Mouse (Mus musculus) brain, adult 10 weeks (tissue): ENCODE data around the gene Aldh3a2. TPM values are rescaled to one million over a fixed set of nuclear protein-coding genes. Genes with fewer than 3 reads are reported as not detected.

Experiments
- polyA plus RNA-seq: library from polyadenylated mRNA; stranded (reverse); fragments of 350-450 nt; fragmentation: Illumina TruSeq; extraction: RNeasy Lipid Tissue Mini Kit (QIAGEN cat#74804); gene quantifications from one replicate; pipeline ENCODE4 v1.2.3, GENCODE M21; 2015; ENCODE audit warnings: low read depth, low replicate concordance

Aldh3a2 gene
- polyA plus RNA-seq: 49.8 TPM

DNA sequence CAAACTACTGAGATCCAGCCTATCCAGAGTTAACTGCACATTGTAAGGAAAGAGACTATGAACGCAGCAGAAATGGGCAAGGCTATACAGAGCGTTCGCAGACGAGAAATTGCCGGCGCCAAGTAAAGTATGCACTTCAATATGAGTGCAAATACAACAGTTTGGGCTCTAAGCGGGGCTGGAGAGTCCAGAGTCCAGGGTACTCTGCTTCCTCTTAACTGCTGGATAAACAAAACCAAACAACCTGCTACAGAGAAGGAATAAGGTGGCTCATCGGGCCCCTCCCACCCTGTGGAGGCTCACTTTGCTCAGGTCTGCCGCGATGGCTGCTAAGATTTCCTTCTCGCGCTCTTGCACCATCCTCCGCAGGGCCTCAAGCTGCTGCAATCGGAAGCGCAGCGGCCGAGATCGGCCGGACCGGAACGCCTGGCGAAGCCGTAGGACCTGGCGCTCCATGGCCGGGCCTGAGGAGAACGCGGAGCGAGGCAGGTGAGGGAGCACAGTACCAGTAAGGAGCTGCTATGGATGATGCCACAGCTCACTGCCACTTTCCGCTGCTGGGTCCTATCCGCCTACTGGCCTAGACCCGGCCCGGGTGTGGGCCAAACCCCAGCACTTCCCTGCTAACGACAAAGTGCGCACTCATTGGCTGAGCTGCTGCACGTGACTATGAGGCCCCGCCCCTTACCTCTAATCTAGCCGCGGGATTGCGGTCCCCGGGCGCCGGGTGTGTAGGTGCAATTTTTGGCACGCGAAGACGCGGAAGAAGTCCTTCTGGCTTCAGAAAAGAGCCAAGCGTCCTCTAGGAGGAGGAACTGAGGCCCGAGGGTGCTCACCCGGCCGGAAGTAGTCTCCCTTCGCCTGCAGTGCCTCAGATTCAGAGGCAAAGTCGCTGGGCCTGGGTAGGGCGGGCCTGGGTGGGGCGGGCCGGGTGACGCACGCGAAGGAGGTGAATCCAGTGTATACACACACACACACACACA is at the start of gene Aldh3a2:
Gene Aldh3a2 (minus strand): TSS at position 914 of the 983 bp plus-strand sequence.

DNA sequence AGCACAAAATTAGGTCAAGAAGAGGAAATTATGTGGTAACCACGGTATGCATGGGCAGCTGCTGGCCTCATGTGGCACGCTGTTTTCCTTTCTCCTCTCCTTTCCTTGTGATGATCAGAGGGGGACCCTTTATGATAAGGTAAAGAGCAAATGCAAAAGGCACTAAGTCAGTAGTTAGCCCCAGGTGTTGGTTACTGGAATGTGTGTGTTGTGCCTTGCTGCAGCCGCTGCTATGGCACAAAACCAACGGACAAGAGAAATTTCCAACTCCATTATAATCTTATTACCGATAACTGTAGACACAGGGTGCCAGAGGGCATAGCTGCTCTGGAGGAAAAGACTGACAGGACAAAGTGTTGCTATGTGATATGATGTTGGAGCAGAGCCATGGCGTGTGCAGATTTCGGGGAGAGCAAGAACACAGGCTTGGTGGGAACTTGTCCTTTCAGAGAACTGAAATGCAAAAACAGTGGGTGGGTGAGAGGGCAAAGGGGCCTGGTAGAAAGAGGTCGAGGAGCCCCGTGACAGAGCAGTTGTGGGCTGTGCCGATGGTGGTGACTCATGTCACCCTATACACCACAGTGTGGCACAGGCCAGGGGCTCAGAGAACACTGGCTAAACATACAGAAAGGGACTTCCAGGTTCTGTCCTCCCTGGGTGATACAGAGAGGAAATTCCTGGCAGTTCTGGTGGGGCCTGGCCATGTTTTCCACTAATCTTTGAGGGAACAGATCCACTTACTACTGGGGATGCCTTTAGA is 59.6 kb downstream of the Aldh3a2 start, which contains the start of gene Aldh3a1:
Gene Aldh3a1 (plus strand): TSS at position 51 of the 760 bp plus-strand sequence.

DNA sequence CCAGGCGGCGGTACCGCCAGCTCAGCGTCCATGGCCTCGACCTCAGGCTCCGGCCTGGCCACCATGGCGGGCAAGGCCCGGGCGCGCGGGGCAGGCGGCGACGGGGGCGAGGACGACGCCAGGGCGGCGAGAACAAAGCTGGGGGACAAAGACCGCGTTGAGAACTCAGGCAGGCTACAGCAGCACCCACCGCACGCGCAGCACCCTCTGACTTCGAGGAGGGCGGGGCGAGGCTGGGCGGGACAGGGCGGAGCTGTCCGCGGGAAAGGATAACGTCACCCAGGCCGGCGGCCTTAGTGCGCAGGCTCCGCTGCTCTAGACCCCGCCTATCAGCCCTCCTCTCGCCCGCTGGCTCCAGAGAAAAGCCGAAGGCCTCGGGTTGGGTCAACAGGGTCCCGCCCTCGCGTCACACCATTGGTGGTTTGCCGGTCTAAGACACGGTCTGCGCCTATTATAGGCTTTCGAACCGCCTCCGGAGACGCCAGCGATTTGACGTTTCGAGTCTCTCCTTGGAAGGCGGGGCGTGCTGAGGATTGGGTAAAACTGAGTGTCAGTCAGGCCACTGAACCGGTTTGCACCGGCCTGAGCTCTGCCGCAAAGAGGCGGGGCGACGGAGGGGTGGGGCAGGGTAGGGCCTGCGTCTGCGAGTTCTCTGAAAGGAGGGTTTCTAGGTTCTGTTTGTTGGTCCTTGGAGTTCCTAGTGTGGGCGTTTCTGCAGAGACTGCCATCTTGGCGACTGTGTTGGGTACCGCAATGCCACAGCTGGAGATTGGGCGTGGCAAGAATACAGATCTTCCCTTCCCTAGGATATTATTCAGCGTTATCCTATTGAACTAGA is 92.2 kb downstream of the Aldh3a2 start, which contains the start of gene Usp22:
Gene Usp22 (minus strand): TSS at position 235 of the 838 bp plus-strand sequence.

Other genes starting within 250 kb of the Aldh3a2 start
- gene Kcnj12, start 244.9 kb downstream of the Aldh3a2 start, polyA plus RNA-seq: 11.8 TPM
- gene Tnfrsf13b, start 140.7 kb downstream of the Aldh3a2 start, polyA plus RNA-seq: 1.7 TPM
- 122 TPM for gene Usp22, start 92.4 kb downstream of the Aldh3a2 start, polyA plus RNA-seq
- 2.2 TPM for gene Aldh3a1, start 59.9 kb downstream of the Aldh3a2 start, polyA plus RNA-seq
- not detected for gene Slc47a2, start 75.4 kb upstream of the Aldh3a2 start, polyA plus RNA-seq
- gene Slc47a1, start 110.9 kb upstream of the Aldh3a2 start, polyA plus RNA-seq: 1.7 TPM
- 258 TPM for gene Rnf112, start 186.7 kb upstream of the Aldh3a2 start, polyA plus RNA-seq
- gene Mfap4, start 218.0 kb upstream of the Aldh3a2 start, polyA plus RNA-seq: 2.2 TPM
- gene Mapk7, start 226.9 kb upstream of the Aldh3a2 start, polyA plus RNA-seq: 13.7 TPM
- 35.4 TPM for gene B9d1, start 237.7 kb upstream of the Aldh3a2 start, polyA plus RNA-seq